Mouse (Mus musculus) stomach, embryonic 15.5 days (tissue): Measurements from ENCODE around the gene Rsl1d1. TPM values are rescaled to one million over a fixed set of nuclear protein-coding genes. Genes with fewer than 3 reads are reported as not detected.
A peak's percentile ranks its signal among the peaks of the same experiment; 100 is the strongest.
"Not testable (repeated sequence)": the region's sequence is repeated elsewhere in the genome, so short reads cannot be mapped to it uniquely, and the experiment has no call there.

Experiments
- ATAC-seq: fragments of 200-750 bp; cut with Nextera tagmentation; 2 replicates; pipeline ENCODE4 v1.8.0; 2017; ENCODE audit warnings: low read depth, moderate number of reproducible peaks, moderate TSS enrichment; ENCODE audit not compliant: insufficient read depth, low FRiP score
- H3K27ac ChIP-seq: fragments of 300-500 bp; sonication (generic); 2 replicates; pipeline ENCODE4 v1.5.1; 2015; ENCODE audit warnings: mild to moderate bottlenecking, inconsistent platforms
- H3K27me3 ChIP-seq: fragments of 300-500 bp; sonication (generic); replicated peaks from 2 replicates; pipeline ENCODE4 v1.6.1; 2015; ENCODE audit warnings: inconsistent platforms
- H3K36me3 ChIP-seq: fragments of 300-500 bp; sonication (generic); 2 replicates; pipeline ENCODE4 v1.6.1; 2015; ENCODE audit warnings: inconsistent platforms
- H3K4me1 ChIP-seq: fragments of 300-500 bp; sonication (generic); 2 replicates; pipeline ENCODE4 v1.6.1; 2015; ENCODE audit warnings: inconsistent platforms
- H3K4me2 ChIP-seq: fragments of 300-500 bp; sonication (generic); 2 replicates; pipeline ENCODE4 v1.6.1; 2015; ENCODE audit warnings: mild to moderate bottlenecking, inconsistent platforms
- H3K4me3 ChIP-seq: fragments of 300-500 bp; sonication (generic); replicated peaks from 2 replicates; pipeline ENCODE4 v1.5.1; 2015; ENCODE audit warnings: inconsistent platforms
- H3K9ac ChIP-seq: fragments of 300-500 bp; sonication (generic); 2 replicates; pipeline ENCODE4 v1.6.1; 2015; ENCODE audit warnings: inconsistent platforms
- H3K9me3 ChIP-seq: fragments of 300-500 bp; sonication (generic); 2 replicates; pipeline ENCODE4 v1.6.1; 2016; ENCODE audit warnings: inconsistent platforms
- WGBS: fragments of 180-500 bp; shearing (Covaris S2); methylation state at CpG from one replicate; pipeline ENCODE4 v1.1.7; 2015; 5-methylcytosine and 5-hydroxymethylcytosine counted together
- microRNA-seq: library from miRNA; unstranded; fragments of <30 nt; microRNA quantifications from one replicate; pipeline ENCODE4, GENCODE M21; 2016
- polyA plus RNA-seq: library from polyadenylated mRNA; unstranded; fragments of >200 nt; fragmentation: Nextera tagmentation; extraction: Ambion mirVana; gene quantifications from 2 replicates; pipeline ENCODE4 v1.2.1, GENCODE M21; 2015

Rsl1d1 gene
- polyA plus RNA-seq, 1 experiment from 2014 or later: 166 TPM

DNA sequence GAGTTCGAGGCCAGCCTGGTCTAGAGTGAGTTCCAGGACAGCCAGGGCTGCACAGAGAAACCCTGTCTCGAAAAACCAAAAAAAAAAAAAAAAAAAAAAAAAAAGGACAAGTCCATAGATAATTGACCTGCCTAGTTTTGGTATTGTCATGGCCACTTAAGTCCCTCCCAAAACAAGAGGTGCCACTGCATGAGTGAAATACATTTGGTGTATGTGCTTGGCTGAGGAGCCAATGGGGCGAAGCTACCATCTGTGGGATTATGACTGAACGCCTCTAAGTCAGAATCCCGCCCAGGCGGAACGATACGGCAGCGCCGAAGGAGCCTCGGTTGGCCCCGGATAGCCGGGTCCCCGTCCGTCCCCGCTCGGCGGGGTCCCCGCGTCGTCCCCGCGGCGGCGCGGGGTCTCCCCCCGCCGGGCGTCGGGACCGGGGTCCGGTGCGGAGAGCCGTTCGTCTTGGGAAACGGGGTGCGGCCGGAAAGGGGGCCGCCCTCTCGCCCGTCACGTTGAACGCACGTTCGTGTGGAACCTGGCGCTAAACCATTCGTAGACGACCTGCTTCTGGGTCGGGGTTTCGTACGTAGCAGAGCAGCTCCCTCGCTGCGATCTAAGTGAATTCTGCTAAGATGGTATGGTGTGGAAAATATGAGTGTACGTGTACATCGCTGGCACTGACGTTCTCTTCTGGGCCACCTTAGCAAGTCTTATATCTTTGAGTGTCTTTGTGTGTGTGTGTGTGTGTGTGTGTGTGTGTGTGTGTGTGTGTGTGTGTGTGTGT lies 59.2 kb downstream of the Rsl1d1 start:
- H3K4me2 ChIP-seq, H3K9ac ChIP-seq, H3K27ac ChIP-seq, H3K4me3 ChIP-seq, H3K4me1 ChIP-seq, ATAC-seq, H3K9me3 ChIP-seq, H3K27me3 ChIP-seq: not testable (repeated sequence)
- 19% methylated on average over 55 of the region's 56 CpGs for WGBS
- peaks cover 26% of the 10 kb centered on the region for H3K36me3 ChIP-seq

Small RNA genes within 50 kb of the gene (microRNA-seq; reads per million reads assigned to microRNA genes)
- gene Gm23935: 79.2 reads per million, percentile 47 among the genes with 10 or more reads in this experiment

Other genes with a start within 250 kb of the Rsl1d1 start
- gene Snn, start 142.4 kb downstream of the Rsl1d1 start, polyA plus RNA-seq: 28.8 and 30.0 TPM in 2 replicates
- 96.0 and 100 TPM in 2 replicates for gene Litaf, start 137.2 kb downstream of the Rsl1d1 start, polyA plus RNA-seq
- 39.3 and 41.6 TPM in 2 replicates for gene Txndc11, start 68.7 kb downstream of the Rsl1d1 start, polyA plus RNA-seq
- gene Zc3h7a, start 26.9 kb downstream of the Rsl1d1 start, polyA plus RNA-seq: 92.0 and 94.2 TPM in 2 replicates
- 72.1 and 77.8 TPM in 2 replicates for gene Gspt1, start 51.0 kb upstream of the Rsl1d1 start, polyA plus RNA-seq
- gene Tnfrsf17, start 110.5 kb upstream of the Rsl1d1 start, polyA plus RNA-seq: not detected in 2 replicates
- gene Snx29, start 119.6 kb upstream of the Rsl1d1 start, polyA plus RNA-seq: 10.1 and 10.4 TPM in 2 replicates